Mouse (Mus musculus) stomach, embryonic 14.5 days (tissue): ENCODE measurements around the gene Plekhh2. TPM values are rescaled to one million over a fixed set of nuclear protein-coding genes. Genes with fewer than 3 reads are reported as not detected.

Experiments
- ATAC-seq: fragments of 200-750 bp; cut with Nextera tagmentation; 2 replicates; pipeline ENCODE4 v1.8.0; 2017; ENCODE audit warnings: low read depth, moderate TSS enrichment; ENCODE audit not compliant: insufficient number of reproducible peaks, insufficient read depth, low FRiP score
- H3K27ac ChIP-seq: fragments of 300-500 bp; sonication (generic); 2 replicates; pipeline ENCODE4 v1.5.1; 2014; ENCODE audit warnings: mild to moderate bottlenecking, low read length, moderate library complexity, mixed read lengths
- H3K27me3 ChIP-seq: fragments of 300-500 bp; sonication (generic); 2 replicates; pipeline ENCODE4 v1.6.1; 2014; ENCODE audit warnings: low read length, control low read depth, mixed read lengths; ENCODE audit not compliant: control insufficient read depth, insufficient read depth
- H3K36me3 ChIP-seq: fragments of 300-500 bp; sonication (generic); 2 replicates; pipeline ENCODE4 v1.6.1; 2014; ENCODE audit warnings: mild to moderate bottlenecking, control low read depth, low read length, moderate library complexity, mixed read lengths; ENCODE audit not compliant: control insufficient read depth, insufficient read depth
- H3K4me1 ChIP-seq: fragments of 300-500 bp; sonication (generic); 2 replicates; pipeline ENCODE4 v1.6.1; 2014; ENCODE audit warnings: low read length, control low read depth, mixed read lengths; ENCODE audit not compliant: control insufficient read depth, insufficient read depth
- H3K4me2 ChIP-seq: fragments of 300-500 bp; sonication (generic); replicated peaks from 2 replicates; pipeline ENCODE4 v1.6.1; 2014; ENCODE audit warnings: low read depth, low read length, control low read depth
- H3K4me3 ChIP-seq: fragments of 300-500 bp; sonication (generic); 2 replicates; pipeline ENCODE4 v1.5.1; 2014; ENCODE audit warnings: low read depth, low read length, control low read depth
- H3K9ac ChIP-seq: fragments of 300-500 bp; sonication (generic); replicated peaks from 2 replicates; pipeline ENCODE4 v1.6.1; 2014; ENCODE audit warnings: low read depth, mild to moderate bottlenecking, control low read depth, low read length, moderate library complexity, mixed read lengths
- H3K9me3 ChIP-seq: fragments of 300-500 bp; sonication (generic); 2 replicates; pipeline ENCODE4 v1.6.1; 2016; ENCODE audit warnings: low read depth, low read length, control low read depth; ENCODE audit not compliant: control insufficient read depth
- WGBS: fragments of 180-500 bp; shearing (Covaris S2); extraction: QIAGEN DNeasy Blood & Tissue Kit; methylation state at CpG from one replicate; pipeline ENCODE4 v1.1.7; 2014; 5-methylcytosine and 5-hydroxymethylcytosine counted together
- polyA plus RNA-seq: library from polyadenylated mRNA; unstranded; fragments of >200 nt; fragmentation: Nextera tagmentation; extraction: Ambion mirVana; gene quantifications from 2 replicates; pipeline ENCODE4 v1.2.1, GENCODE M21; 2014

The Plekhh2 gene
- polyA plus RNA-seq, 1 experiment from 2014 or later, result 16.2 TPM

GRCm38 (mm10) chr17:84483673-84484320, 27.9 kb upstream of the Plekhh2 start:
- WGBS, result 42% methylated on average over 6 of the region's 6 CpGs
- H3K9ac ChIP-seq, result no peak overlapping the region
- peaks cover 5% of the 10 kb centered on the region; the same call in 1 of the 2 replicates for H3K4me1 ChIP-seq
- peak; percentile 67; the same call in 1 of the 2 replicates for ATAC-seq
- H3K4me2 ChIP-seq, result no peak overlapping the region
- no peaks in the 10 kb centered on the region for H3K36me3 ChIP-seq
- no peaks in the 10 kb centered on the region for H3K9me3 ChIP-seq
- no peak overlapping the region for H3K4me3 ChIP-seq
- H3K27ac ChIP-seq, result no peak overlapping the region; the same call in 1 of the 2 replicates
- H3K27me3 ChIP-seq, result no peaks in the 10 kb centered on the region

DNA sequence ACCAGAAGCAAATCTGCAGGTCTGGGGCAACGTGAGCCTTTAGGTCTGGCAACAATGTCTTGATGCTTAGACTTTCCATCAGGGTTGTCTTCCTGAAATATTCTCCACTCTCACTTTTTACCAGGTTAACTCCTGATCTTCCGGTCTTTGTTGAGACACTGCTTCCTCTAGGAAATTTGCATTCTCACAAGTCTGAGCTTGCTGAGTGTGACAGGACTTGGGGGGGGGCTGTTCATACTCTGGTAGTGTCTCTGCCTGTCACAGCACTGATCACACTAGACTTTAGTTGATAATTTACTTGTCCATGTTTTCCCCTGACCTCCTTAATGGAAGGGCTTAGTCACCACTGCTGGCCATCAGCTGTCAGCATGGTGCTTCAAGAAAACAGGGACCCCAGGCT, 24.3 kb upstream of the Plekhh2 start:
- no peak for ATAC-seq
- H3K9ac ChIP-seq, result no peak overlapping the region
- no peak overlapping the region for H3K27ac ChIP-seq
- no peaks in the 10 kb centered on the region for H3K27me3 ChIP-seq
- no peaks in the 10 kb centered on the region for H3K4me1 ChIP-seq
- 71% methylated on average over 2 of the region's 2 CpGs for WGBS
- no peak overlapping the region for H3K4me2 ChIP-seq
- H3K36me3 ChIP-seq, result no peaks in the 10 kb centered on the region
- H3K9me3 ChIP-seq, result no peaks in the 10 kb centered on the region
- no peak overlapping the region for H3K4me3 ChIP-seq

DNA sequence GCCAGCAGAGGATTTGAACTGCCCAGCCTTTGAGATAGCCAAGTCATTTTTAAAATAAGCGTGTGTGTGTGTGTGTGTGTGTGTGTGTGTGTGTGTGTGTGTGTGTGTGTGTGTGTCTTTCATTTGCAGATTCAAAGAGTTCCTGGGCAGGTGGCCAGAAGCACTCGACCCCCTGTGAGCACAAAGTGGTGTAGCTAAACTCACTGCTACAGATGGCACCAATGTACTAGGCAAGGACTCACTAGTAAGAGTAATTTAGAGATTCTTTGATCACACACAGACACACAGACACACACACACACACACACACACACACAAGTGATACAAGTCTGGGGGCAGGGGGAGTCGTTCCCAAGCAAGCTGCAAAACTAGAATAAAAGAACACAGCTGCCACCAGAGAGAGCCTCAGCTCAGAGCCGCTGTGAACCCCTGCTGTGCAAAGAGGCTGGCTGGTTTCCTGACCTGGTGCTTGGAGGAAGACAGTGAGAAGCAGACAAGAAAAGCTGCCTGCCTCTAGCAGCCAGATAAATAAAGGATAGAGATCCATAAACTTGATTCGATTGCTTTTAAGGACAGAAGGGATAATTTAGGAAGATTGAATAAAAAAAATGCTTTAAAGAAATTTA, 19.3 kb upstream of the Plekhh2 start:
- Histone ChIP-seq H3K36me3 (no peaks in the 10 kb centered on the region), H3K9me3 (no peaks in the 10 kb centered on the region), H3K9ac (no peak overlapping the region), H3K27ac (no peak overlapping the region), H3K4me2 (no peak overlapping the region), H3K27me3 (no peaks in the 10 kb centered on the region), H3K4me3 (no peak overlapping the region), H3K4me1 (no peaks in the 10 kb centered on the region)
- WGBS, result 43% methylated on average over 5 of the region's 5 CpGs
- no peak for ATAC-seq

DNA sequence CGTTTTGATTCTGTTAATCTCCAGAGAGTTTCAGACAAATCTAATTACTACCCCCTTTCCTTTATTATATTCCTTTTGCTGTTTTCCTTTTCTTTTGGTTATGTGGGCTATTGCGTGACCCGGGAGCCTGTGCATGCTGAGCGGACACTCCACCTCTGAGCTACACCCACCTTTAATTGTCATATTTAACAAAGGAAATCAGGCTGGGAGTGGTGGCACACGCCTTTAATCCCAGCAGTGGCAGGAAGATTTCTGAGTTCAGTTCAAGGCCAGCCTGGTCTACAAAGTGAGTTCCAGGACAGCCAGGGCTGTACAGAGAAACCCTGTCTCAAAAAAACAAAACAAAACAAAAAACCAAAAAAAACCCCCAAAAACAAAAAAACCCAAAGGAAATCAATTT, 14.7 kb upstream of the Plekhh2 start:
- no peaks in the 10 kb centered on the region for H3K36me3 ChIP-seq
- ATAC-seq, result no peak
- no peak overlapping the region for H3K4me3 ChIP-seq
- no peak overlapping the region for H3K9ac ChIP-seq
- no peaks in the 10 kb centered on the region for H3K4me1 ChIP-seq
- 82% methylated on average over 5 of the region's 5 CpGs for WGBS
- no peaks in the 10 kb centered on the region for H3K27me3 ChIP-seq
- no peaks in the 10 kb centered on the region for H3K9me3 ChIP-seq
- H3K4me2 ChIP-seq, result no peak overlapping the region
- H3K27ac ChIP-seq, result no peak overlapping the region

DNA sequence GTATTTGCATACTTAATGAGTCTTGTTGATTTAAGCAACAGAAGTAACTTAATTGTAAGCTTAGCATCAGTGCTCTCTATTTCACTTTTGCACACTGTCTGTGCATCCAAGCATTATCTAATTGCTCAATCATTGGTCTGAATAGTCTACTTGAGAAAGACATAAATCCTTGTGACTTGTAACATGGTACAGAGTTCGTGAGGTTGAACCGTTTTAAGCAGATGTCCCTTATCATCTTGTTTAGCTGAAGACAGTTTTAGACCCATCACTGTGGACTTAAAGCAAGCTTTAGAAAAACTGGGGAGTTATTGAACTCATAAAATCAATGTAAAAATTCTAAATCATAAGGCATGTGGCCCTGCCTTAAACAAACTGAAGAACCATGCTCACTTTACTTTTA, 14.1 kb upstream of the Plekhh2 start:
- Histone ChIP-seq H3K27me3 (no peaks in the 10 kb centered on the region), H3K4me2 (no peak overlapping the region), H3K4me3 (no peak overlapping the region), H3K36me3 (no peaks in the 10 kb centered on the region), H3K4me1 (no peaks in the 10 kb centered on the region), H3K9me3 (no peaks in the 10 kb centered on the region), H3K9ac (no peak overlapping the region), H3K27ac (no peak overlapping the region)
- WGBS, result 25% methylated on average over 2 of the region's 2 CpGs
- no peak for ATAC-seq

DNA sequence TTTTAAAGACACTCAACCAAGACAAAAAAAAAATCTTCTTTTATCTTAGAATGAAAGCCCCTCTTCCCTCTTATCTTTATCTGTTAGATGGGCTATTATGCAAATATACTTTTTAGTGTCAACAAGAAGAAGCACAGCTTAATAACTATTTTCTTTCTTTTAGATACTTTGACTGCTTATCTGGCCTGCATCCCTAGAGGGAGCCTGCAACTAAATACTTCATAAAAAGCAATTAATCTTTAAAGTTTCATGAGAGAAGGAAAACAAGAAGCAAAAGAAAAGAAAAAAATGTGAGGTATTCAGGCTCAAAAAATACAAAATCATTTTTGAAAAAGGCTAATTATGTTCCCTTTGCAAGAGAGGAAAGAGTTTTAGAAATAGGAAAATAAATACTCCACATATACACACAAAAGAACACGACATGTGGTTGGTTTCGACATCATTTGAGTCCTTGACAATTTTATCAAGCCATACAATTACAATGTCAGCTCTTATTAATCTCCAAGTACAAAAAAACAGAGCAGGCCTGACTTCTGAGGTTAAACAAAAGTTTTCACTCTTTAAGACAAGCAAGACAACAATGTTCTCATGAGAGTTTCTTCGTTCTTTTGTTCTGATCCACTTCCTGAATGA, 13.6 kb upstream of the Plekhh2 start:
- WGBS, result 54% methylated on average over 3 of the region's 3 CpGs
- Histone ChIP-seq H3K4me3 (no peak overlapping the region), H3K9ac (no peak overlapping the region), H3K9me3 (no peaks in the 10 kb centered on the region), H3K36me3 (no peaks in the 10 kb centered on the region), H3K27me3 (no peaks in the 10 kb centered on the region), H3K4me1 (no peaks in the 10 kb centered on the region), H3K4me2 (no peak overlapping the region), H3K27ac (peak overlapping the region; percentile 68; the same call in 1 of the 2 replicates)
- ATAC-seq, result no peak

DNA sequence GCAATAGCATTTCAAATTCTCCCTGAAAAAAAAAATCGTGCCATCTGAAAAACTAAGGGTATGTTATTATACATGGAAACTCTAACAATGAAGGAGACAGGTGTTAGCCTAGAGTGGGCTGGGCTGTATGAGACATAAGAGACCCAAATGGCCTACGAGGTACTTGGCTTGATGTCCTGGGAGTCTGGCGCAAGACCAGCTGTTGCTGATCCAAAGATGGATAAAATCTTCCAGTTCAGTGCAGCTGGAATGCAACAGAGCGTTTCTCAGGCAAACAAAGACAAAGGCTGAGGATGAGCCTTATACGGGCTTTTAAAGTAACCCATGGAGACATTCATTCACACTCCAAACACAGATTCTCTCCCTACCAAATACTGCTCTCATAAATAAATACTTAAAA, 13.1 kb upstream of the Plekhh2 start:
- peak; percentile 37; the same call in 1 of the 2 replicates for ATAC-seq
- no peaks in the 10 kb centered on the region for H3K36me3 ChIP-seq

GRCm38 (mm10) chr17:84502341-84502740, 9.4 kb upstream of the Plekhh2 start:
- H3K27ac ChIP-seq, result no peak overlapping the region
- no peak overlapping the region for H3K9ac ChIP-seq
- no peak overlapping the region for H3K4me3 ChIP-seq
- no peaks in the 10 kb centered on the region for H3K27me3 ChIP-seq
- H3K4me1 ChIP-seq, result no peaks in the 10 kb centered on the region
- no peaks in the 10 kb centered on the region for H3K9me3 ChIP-seq
- ATAC-seq, result no peak
- no peaks in the 10 kb centered on the region for H3K36me3 ChIP-seq
- no peak overlapping the region for H3K4me2 ChIP-seq
- WGBS, result 59% methylated on average over 3 of the region's 3 CpGs

More for the DNA sequence above, 13.1 kb upstream of the Plekhh2 start:
- Histone ChIP-seq H3K4me3 (no peak overlapping the region), H3K9ac (no peak overlapping the region), H3K4me1 (no peaks in the 10 kb centered on the region), H3K27ac (peak overlapping the region; percentile 68; the same call in 1 of the 2 replicates), H3K9me3 (no peaks in the 10 kb centered on the region), H3K27me3 (no peaks in the 10 kb centered on the region), H3K4me2 (no peak overlapping the region)
- 35% methylated on average over 5 of the region's 5 CpGs for WGBS
